Mouse (Mus musculus) kidney, postnatal 0 days (tissue): ENCODE measurements at regions not wholly inside any gene's neighbourhood (a gene's known extent, or its start where the extent isn't known, plus 50 kb on each side); places are given as distances from the start of the nearest gene placed in this dataset.

Experiments used
- ATAC-seq: fragments of 200-750 bp; cut with Nextera tagmentation; replicated peaks from 2 replicates; pipeline ENCODE4 v1.8.0; 2017; ENCODE audit warnings: low read depth, moderate number of reproducible peaks, moderate TSS enrichment, moderate library complexity; ENCODE audit not compliant: low FRiP score
- DNase-seq: peaks from one replicate; pipeline ENCODE4 v3.0.0-alpha.2; 2016; ENCODE audit warnings: low spot score
- H3K27ac ChIP-seq: fragments of 300-500 bp; sonication (generic); 2 replicates; pipeline ENCODE4 v1.5.1; 2014; ENCODE audit warnings: mild to moderate bottlenecking
- H3K27me3 ChIP-seq: fragments of 300-500 bp; sonication (generic); 2 replicates; pipeline ENCODE4 v1.6.1; 2014; ENCODE audit warnings: low read length, mixed read lengths; ENCODE audit not compliant: insufficient read depth
- H3K36me3 ChIP-seq: fragments of 300-500 bp; sonication (generic); 2 replicates; pipeline ENCODE4 v1.6.1; 2014; ENCODE audit warnings: low read length, mixed read lengths; ENCODE audit not compliant: insufficient read depth
- H3K4me1 ChIP-seq: fragments of 300-500 bp; sonication (generic); replicated peaks from 2 replicates; pipeline ENCODE4 v1.6.1; 2014; ENCODE audit warnings: antibody characterized with exemption, low read length, mixed read lengths; ENCODE audit not compliant: insufficient read depth
- H3K4me2 ChIP-seq: fragments of 300-500 bp; sonication (generic); 2 replicates; pipeline ENCODE4 v1.6.1; 2014; ENCODE audit warnings: mild to moderate bottlenecking, low read length, moderate library complexity, mixed read lengths
- H3K4me3 ChIP-seq: fragments of 300-500 bp; sonication (generic); replicated peaks from 2 replicates; pipeline ENCODE4 v1.5.1; 2014; ENCODE audit warnings: low read depth, low read length
- H3K9ac ChIP-seq: fragments of 300-500 bp; sonication (generic); 2 replicates; pipeline ENCODE4 v1.6.1; 2014; ENCODE audit warnings: low read depth, low read length
- H3K9me3 ChIP-seq: fragments of 300-500 bp; sonication (generic); replicated peaks from 2 replicates; pipeline ENCODE4 v1.6.1; 2016; ENCODE audit warnings: low read length, inconsistent platforms, mixed read lengths
- CTCF ChIP-seq: IDR thresholded peaks from 2 replicates; pipeline ENCODE4 v1.5.1; 2016; ENCODE audit warnings: antibody characterized with exemption, low read depth, mild to moderate bottlenecking, moderate library complexity
- WGBS: fragments of 180-500 bp; shearing (Covaris S2); extraction: QIAGEN DNeasy Blood & Tissue Kit; methylation state at CpG from one replicate; pipeline ENCODE4 v1.1.7; 2014; 5-methylcytosine and 5-hydroxymethylcytosine counted together

DNA sequence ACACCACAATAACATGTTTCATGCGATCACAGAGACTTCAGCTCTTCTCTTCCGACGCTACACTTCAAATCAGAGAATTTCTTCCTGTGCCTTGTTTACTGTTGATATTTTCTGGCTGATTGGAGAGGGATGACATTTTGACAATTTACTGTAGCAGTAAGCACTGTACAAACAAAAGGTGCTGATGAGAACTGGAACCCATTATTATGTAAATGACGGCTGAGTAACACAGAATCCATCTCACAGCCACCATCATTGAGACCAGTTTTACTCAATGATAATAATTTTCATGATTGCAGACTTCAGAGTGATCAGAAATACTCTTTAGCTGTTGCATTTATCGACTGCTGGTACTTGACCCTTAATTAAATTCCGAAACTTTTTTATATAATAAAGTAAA, 341.5 kb upstream of the Pou3f3 start:
- ATAC-seq (no peak), DNase-seq (no peak)
- TF ChIP-seq CTCF: no peak
- Histone ChIP-seq H3K27me3 (no peaks in the 10 kb centered on the region), H3K9me3 (no peaks in the 10 kb centered on the region), H3K9ac (no peak overlapping the region), H3K4me1 (no peaks in the 10 kb centered on the region), H3K27ac (no peak overlapping the region), H3K36me3 (no peaks in the 10 kb centered on the region), H3K4me3 (no peak overlapping the region), H3K4me2 (no peak overlapping the region)
- 95% methylated on average over 6 of the region's 6 CpGs for WGBS

DNA sequence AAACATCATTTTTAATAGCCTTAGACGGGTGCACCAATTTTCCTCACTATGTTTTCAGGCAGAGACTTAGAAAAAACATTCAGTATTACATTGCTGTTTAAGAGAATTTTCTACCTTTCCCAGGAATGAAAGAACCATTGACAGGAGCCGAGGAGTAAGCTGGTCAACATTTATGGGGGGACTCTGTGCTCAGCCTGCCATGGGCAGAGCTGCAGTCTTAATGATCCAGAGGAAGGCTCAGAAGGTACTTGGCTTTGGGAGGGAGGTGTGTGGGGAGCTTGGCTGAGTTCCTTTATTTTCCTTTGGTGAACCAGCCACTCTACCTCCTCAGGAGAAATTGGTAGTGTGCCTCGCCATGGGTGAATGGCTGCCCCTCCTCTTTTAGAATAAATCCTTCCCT, 333.1 kb upstream of the Pou3f3 start:
- TF ChIP-seq CTCF: no peak

DNA sequence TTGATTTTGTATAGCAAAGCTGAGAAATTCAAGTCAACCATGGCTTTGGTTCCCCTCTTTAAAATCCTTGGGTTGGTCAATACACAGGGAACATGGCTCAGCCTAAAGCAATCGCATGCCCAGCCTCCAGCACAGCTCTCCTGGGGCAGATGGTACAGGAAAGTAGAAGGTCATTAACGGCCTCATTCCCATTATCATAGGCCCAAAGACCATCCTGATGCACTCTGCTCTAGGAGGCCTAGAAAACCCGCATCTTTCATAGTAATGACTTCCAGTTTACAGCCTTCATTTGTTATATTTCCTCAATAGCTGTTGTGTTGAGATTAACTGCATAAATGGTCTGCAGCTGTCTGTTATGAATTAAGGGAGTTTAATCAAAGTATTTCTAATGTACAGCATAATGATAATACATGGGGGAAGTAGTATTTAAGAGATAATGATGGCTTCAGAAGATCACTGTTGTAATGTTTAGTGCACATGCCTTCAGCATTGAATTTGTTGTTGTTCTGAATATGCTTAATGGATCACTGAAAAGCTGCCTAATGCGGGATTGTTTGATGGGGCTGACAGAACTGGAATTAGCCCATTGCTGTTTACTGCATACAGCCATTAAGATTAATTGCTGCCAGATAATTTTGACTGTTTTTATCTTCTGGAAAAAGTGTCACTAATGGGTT, 329.8 kb upstream of the Pou3f3 start:
- H3K9me3 ChIP-seq: no peaks in the 10 kb centered on the region
- 77% methylated on average over 4 of the region's 4 CpGs for WGBS

More for the DNA sequence above, 333.1 kb upstream of the Pou3f3 start:
- Histone ChIP-seq H3K27me3 (no peaks in the 10 kb centered on the region), H3K9me3 (no peaks in the 10 kb centered on the region), H3K36me3 (no peaks in the 10 kb centered on the region), H3K4me2 (no peak overlapping the region), H3K9ac (no peak overlapping the region), H3K27ac (no peak overlapping the region), H3K4me1 (no peaks in the 10 kb centered on the region), H3K4me3 (no peak overlapping the region)
- ATAC-seq: no peak
- DNase-seq: no peak
- 60% methylated on average over 3 of the region's 3 CpGs for WGBS

DNA sequence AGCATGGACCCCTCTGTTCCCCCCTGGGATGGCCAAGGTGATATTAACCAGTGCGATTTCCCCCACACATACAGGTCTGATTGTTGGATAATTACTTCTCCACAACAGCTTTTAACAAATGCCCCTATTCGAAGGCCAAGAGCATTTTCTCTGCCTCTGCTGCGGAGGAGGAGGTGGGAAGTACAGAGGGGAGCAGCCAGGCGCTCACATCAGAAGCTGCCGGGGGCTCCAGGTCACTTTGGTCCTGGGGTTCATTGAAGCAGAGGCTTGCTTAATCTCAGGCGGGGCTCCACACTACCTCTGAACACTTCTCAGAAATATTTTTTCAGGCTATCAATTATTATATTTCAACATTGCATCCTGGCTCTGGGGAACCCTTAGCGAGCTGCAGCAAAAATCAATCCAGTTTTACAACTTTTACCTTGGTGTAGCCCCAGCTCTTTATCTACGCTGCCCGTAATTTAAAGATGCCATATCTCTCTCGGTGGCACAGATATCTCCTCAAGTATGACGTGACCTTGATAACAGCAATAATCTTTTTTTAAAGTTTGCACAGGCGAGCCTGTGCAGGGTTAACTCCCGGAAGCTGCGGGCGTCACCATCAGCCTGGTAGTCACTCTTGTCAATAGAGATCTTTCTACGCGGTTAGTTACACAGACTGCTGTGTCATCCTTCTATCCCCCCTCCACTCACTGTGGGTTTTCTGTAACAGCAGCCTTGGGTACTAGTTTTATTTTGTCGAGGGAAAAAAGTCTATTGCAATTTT, 307.5 kb upstream of the Pou3f3 start:
- peak; percentile 21 for DNase-seq

More for the DNA sequence above, 329.8 kb upstream of the Pou3f3 start:
- TF ChIP-seq CTCF: no peak
- H3K27ac ChIP-seq: no peak overlapping the region
- no peak for DNase-seq
- H3K4me2 ChIP-seq: no peak overlapping the region
- no peak for ATAC-seq
- H3K4me1 ChIP-seq: no peaks in the 10 kb centered on the region
- H3K4me3 ChIP-seq: no peak overlapping the region
- H3K36me3 ChIP-seq: no peaks in the 10 kb centered on the region
- no peak overlapping the region for H3K9ac ChIP-seq
- H3K27me3 ChIP-seq: no peaks in the 10 kb centered on the region

DNA sequence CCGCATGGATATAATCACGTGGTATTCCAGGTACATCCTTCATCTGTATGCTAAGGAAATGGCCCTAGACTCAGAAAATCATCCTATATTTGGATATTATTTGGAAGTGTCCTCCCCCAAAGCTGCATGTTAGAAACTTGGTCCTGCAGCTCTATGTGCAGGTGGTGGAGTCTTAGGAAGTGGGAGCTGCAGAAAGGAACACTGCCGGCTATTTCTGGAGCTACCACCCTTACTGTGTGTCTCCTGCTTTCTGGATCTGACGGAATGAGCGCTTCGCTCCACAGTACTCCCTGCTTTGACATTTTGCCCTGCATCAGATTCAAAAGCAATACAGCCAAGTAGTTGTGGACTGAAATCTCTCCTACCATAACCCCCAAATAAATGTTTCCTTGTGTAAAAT, 306.8 kb upstream of the Pou3f3 start:
- Histone ChIP-seq H3K36me3 (no peaks in the 10 kb centered on the region), H3K9ac (no peak overlapping the region), H3K4me3 (no peak overlapping the region), H3K4me1 (no peaks in the 10 kb centered on the region), H3K27ac (no peak overlapping the region), H3K9me3 (no peaks in the 10 kb centered on the region), H3K27me3 (no peaks in the 10 kb centered on the region), H3K4me2 (no peak overlapping the region)
- no peak for DNase-seq
- ATAC-seq: no peak
- 85% methylated on average over 6 of the region's 6 CpGs for WGBS
- no peak for TF ChIP-seq CTCF

More for the DNA sequence above, 307.5 kb upstream of the Pou3f3 start:
- no peak overlapping the region for H3K27ac ChIP-seq
- no peak for ATAC-seq
- no peaks in the 10 kb centered on the region for H3K4me1 ChIP-seq
- TF ChIP-seq CTCF: no peak
- no peaks in the 10 kb centered on the region for H3K36me3 ChIP-seq
- 0 out of 2 replicates have a peak overlapping the region, but pooled peaks have one; percentile 10 for H3K4me2 ChIP-seq
- H3K9ac ChIP-seq: no peak overlapping the region
- H3K4me3 ChIP-seq: no peak overlapping the region
- no peaks in the 10 kb centered on the region for H3K9me3 ChIP-seq
- WGBS: 30% methylated on average over 18 of the region's 18 CpGs
- H3K27me3 ChIP-seq: no peaks in the 10 kb centered on the region

DNA sequence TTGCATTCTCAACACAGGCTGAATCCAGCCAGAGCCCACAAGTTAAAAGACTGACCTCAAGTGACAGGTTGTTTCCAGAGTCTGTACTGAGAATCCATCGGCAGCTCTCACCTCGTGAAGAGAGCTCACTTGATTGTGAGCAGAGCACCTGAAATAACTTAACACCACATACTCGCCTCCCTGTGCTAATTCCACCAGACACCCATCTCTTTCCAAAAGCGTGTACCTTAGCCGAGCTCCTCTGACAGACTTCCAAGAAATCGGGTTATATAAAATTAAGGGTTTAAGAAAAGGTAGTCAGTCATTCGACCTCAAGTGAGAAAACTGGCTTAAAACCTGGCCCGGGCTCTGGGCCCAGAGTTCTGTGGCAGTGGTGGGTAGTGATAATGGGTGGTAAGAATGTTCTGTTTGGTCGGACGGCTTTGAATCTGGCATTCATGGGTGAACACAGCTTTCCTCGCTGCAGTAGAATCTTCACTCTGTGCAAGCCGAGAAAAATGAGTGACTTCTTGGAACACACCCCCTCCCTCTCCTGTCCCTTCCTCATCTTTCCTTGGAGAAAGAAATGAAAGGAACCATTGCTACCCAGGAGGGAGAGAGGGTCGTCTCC, 299.8 kb upstream of the Pou3f3 start:
- WGBS: 80% methylated on average over 13 of the region's 13 CpGs
- Histone ChIP-seq H3K4me1 (no peaks in the 10 kb centered on the region), H3K4me3 (no peak overlapping the region), H3K36me3 (no peaks in the 10 kb centered on the region), H3K27ac (no peak overlapping the region), H3K9me3 (no peaks in the 10 kb centered on the region), H3K9ac (no peak overlapping the region), H3K27me3 (no peaks in the 10 kb centered on the region), H3K4me2 (no peak overlapping the region)
- no peak for ATAC-seq
- DNase-seq: no peak
- no peak for TF ChIP-seq CTCF
